Mouse (Mus musculus) bone marrow macrophage, adult 2 months (primary cell): ENCODE results near the gene Ninj1.

ENCODE experiments used
- CTCF ChIP-seq: IDR thresholded peaks from 2 replicates; pipeline ENCODE4 v1.5.1; 2012; ENCODE audit warnings: low read depth, mild to moderate bottlenecking, low read length, moderate library complexity
- POLR2A ChIP-seq: IDR thresholded peaks from 2 replicates; pipeline ENCODE4 v1.6.1; 2012; ENCODE audit warnings: mild to moderate bottlenecking, low read depth, low read length, borderline replicate concordance

DNA sequence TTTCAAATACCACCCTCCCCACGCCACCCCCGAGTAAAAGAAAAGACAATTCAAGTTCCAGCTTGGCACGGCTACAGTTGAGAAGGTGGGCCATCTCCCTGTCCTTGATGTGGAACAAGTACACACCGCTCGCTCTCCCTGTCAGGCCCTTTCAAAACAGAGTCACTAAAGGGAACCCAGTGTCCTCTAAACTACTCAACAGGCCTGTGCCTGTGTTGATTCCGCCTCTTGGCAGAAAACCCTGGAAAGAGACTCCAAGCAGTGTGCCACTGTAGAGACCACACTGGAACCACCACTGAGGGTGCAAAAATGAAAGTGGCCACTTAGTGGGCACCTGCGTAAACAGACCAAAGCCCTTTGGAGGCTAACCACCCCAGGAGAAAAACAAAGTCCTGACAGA lies 44.0 kb upstream of the Ninj1 start:
- no peak for TF ChIP-seq POLR2A
- TF ChIP-seq CTCF = no peak
